Mouse (Mus musculus) CH12.LX (cell line): ENCODE data around the gene Yrdc. TPM values are rescaled to one million over a fixed set of nuclear protein-coding genes. Genes with fewer than 3 reads are reported as not detected.

Experiments used
- DNase-seq: peaks from one replicate; pipeline ENCODE4 v3.0.0-alpha.2; 2013; ENCODE audit errors: extremely low read depth
- H3K27ac ChIP-seq: 2 replicates; pipeline ENCODE4 v1.5.1; 2012; ENCODE audit warnings: low read depth, mild to moderate bottlenecking, control low read depth, moderate library complexity; ENCODE audit not compliant: insufficient read depth
- H3K27me3 ChIP-seq: replicated peaks from 2 replicates; pipeline ENCODE3; 2012; ENCODE audit warnings: inconsistent platforms
- H3K36me3 ChIP-seq, 2 experiments: replicated peaks in 1 of 2; 2 replicates each; pipeline versions ENCODE3 to v1.6.1; 2012; ENCODE audit warnings: inconsistent platforms in 1 of 2, low read length in 1 of 2, mild to moderate bottlenecking in 1 of 2, mixed read lengths in 1 of 2, moderate library complexity in 1 of 2; ENCODE audit not compliant: control insufficient read depth in 1 of 2, insufficient read depth in 1 of 2
- H3K4me1 ChIP-seq, 2 experiments: 2 replicates each; pipeline ENCODE4 v1.6.1; 2012; ENCODE audit warnings: inconsistent platforms in 1 of 2, moderate library complexity in 1 of 2; ENCODE audit not compliant: insufficient read depth in 2 of 2, control insufficient read depth in 1 of 2
- H3K4me2 ChIP-seq: 2 replicates; pipeline ENCODE4 v1.6.1; 2012; ENCODE audit warnings: low read depth, mild to moderate bottlenecking, control low read depth; ENCODE audit not compliant: poor library complexity, insufficient read depth, severe bottlenecking
- H3K4me3 ChIP-seq, 3 experiments: fragments of 150-350 bp in 1 of 3; sonication (generic) in 1 of 3; replicated peaks in 1 of 3; 2 replicates each; pipeline versions ENCODE3 to v1.5.1; 2011 to 2012; ENCODE audit warnings: low read depth in 2 of 3, low read length in 2 of 3, mild to moderate bottlenecking in 2 of 3, moderate library complexity in 2 of 3, control low read depth in 1 of 3, improper control_type of control experiment in 1 of 3, inconsistent platforms in 1 of 3, mixed read lengths in 1 of 3; ENCODE audit not compliant: poor library complexity in 1 of 3
- H3K79me2 ChIP-seq: replicated peaks from 2 replicates; pipeline ENCODE4 v1.6.1; 2012; ENCODE audit warnings: mild to moderate bottlenecking, moderate library complexity; ENCODE audit not compliant: control insufficient read depth, poor library complexity, insufficient read depth, severe bottlenecking; ENCODE audit errors: extremely low read depth
- H3K9ac ChIP-seq: 2 replicates; pipeline ENCODE4 v1.6.1; 2012; ENCODE audit warnings: low read depth, mild to moderate bottlenecking, control low read depth, moderate library complexity; ENCODE audit not compliant: insufficient read depth
- H3K9me3 ChIP-seq: replicated peaks from 2 replicates; pipeline ENCODE3; 2012; ENCODE audit warnings: low read length, inconsistent platforms, mixed read lengths
- CHD1 ChIP-seq: IDR thresholded peaks from 2 replicates; pipeline ENCODE4 v1.6.1; 2012; ENCODE audit warnings: low read depth, low read length, improper control_type of control experiment, inconsistent platforms
- CHD2 ChIP-seq: IDR thresholded peaks from 2 replicates; pipeline ENCODE4 v1.6.1; 2011; ENCODE audit warnings: low read length, improper control_type of control experiment
- CTCF ChIP-seq, 2 experiments: IDR thresholded peaks in 1 of 2; conservative IDR thresholded peaks in 1 of 2; 2 replicates each; pipeline ENCODE4 v1.5.1; 2011 to 2012; ENCODE audit warnings: low read depth in 2 of 2, low read length in 2 of 2, improper control_type of control experiment in 1 of 2, inconsistent platforms in 1 of 2, mild to moderate bottlenecking in 1 of 2, moderate library complexity in 1 of 2
- E2F4 ChIP-seq: IDR thresholded peaks from 2 replicates; pipeline ENCODE4 v1.6.1; 2011; ENCODE audit warnings: low read depth, low read length, improper control_type of control experiment; ENCODE audit not compliant: insufficient replicate concordance
- ELF1 ChIP-seq: IDR thresholded peaks from 2 replicates; pipeline ENCODE4 v1.6.1; 2014; ENCODE audit warnings: low read depth, mild to moderate bottlenecking, inconsistent platforms, low read length, improper control_type of control experiment
- EP300 ChIP-seq: IDR thresholded peaks from 2 replicates; pipeline ENCODE4 v1.6.1; 2011; ENCODE audit warnings: low read length, improper control_type of control experiment
- ETS1 ChIP-seq: conservative IDR thresholded peaks from 2 replicates; pipeline ENCODE4 v1.6.1; 2012; ENCODE audit warnings: low read depth, mild to moderate bottlenecking, inconsistent platforms, low read length, improper control_type of control experiment, moderate library complexity
- GABPA ChIP-seq: IDR thresholded peaks from 2 replicates; pipeline ENCODE4 v1.6.1; 2012; ENCODE audit warnings: low read depth, low read length, improper control_type of control experiment, inconsistent platforms; ENCODE audit not compliant: insufficient replicate concordance
- IRF4 ChIP-seq: IDR thresholded peaks from 2 replicates; pipeline ENCODE4 v1.6.1; 2014; ENCODE audit warnings: low read depth, mild to moderate bottlenecking, inconsistent platforms, low read length, improper control_type of control experiment
- MAZ ChIP-seq: IDR thresholded peaks from 2 replicates; pipeline ENCODE4 v1.6.1; 2012; ENCODE audit warnings: low read depth, mild to moderate bottlenecking, inconsistent platforms, low read length, improper control_type of control experiment, moderate library complexity
- PAX5 ChIP-seq: IDR thresholded peaks from 2 replicates; pipeline ENCODE4 v1.6.1; 2012; ENCODE audit warnings: low read length, inconsistent platforms, mixed read lengths
- RAD21 ChIP-seq: IDR thresholded peaks from 2 replicates; pipeline ENCODE4 v1.6.1; 2011; ENCODE audit warnings: low read depth, mild to moderate bottlenecking, low read length, improper control_type of control experiment, moderate library complexity
- RCOR1 ChIP-seq: conservative IDR thresholded peaks from 2 replicates; pipeline ENCODE4 v1.6.1; 2012; ENCODE audit warnings: low read depth, mild to moderate bottlenecking, inconsistent platforms, low read length, improper control_type of control experiment
- TBP ChIP-seq: conservative IDR thresholded peaks from 2 replicates; pipeline ENCODE4 v1.6.1; 2011; ENCODE audit warnings: low read depth, low read length, improper control_type of control experiment
- USF1 ChIP-seq: IDR thresholded peaks from 2 replicates; pipeline ENCODE4 v1.6.1; 2014; ENCODE audit warnings: low read depth, mild to moderate bottlenecking, inconsistent platforms, low read length, improper control_type of control experiment
- ZC3H11A ChIP-seq: IDR thresholded peaks from 2 replicates; pipeline ENCODE4 v1.6.1; 2012; ENCODE audit warnings: low read depth, mild to moderate bottlenecking, inconsistent platforms, low read length, improper control_type of control experiment
- ZKSCAN1 ChIP-seq: IDR thresholded peaks from 2 replicates; pipeline ENCODE4 v1.6.1; 2012; ENCODE audit warnings: low read depth, inconsistent platforms, low read length, improper control_type of control experiment, borderline replicate concordance
- ZMIZ1 ChIP-seq: IDR thresholded peaks from 2 replicates; pipeline ENCODE4 v1.6.1; 2012; ENCODE audit warnings: low read depth, mild to moderate bottlenecking, inconsistent platforms, low read length, improper control_type of control experiment
- dilution Hi-C: fragments of 300-500 bp; cut with MboI; formaldehyde crosslinking; loops from 2 replicates; pipeline ENCODE4 v1.14.3; 2020; ENCODE audit warnings: low sequenced_read_pairs; ENCODE audit not compliant: extremely low pct_unique_long_range_greater_than_20kb, extremely low pct_ligation_motif_present
- in situ Hi-C: fragments of 300-500 bp; cut with MboI; formaldehyde crosslinking; loops from 3 replicates; pipeline ENCODE4 v1.14.3; 2019; ENCODE audit warnings: low sequenced_read_pairs, low pct_ligation_motif_present, low pct_unique_long_range_greater_than_20kb, mixed read lengths
- polyA plus RNA-seq: library from polyadenylated mRNA; unstranded; fragments of >175 nt; gene quantifications from 2 replicates; pipeline ENCODE4 v1.2.1, GENCODE M21; 2012; ENCODE audit warnings: low read depth; ENCODE audit not compliant: insufficient read length
- total RNA-seq, 2 experiments: library from RNA; depleted of rRNA; stranded (reverse); fragments of 300-350 nt in 1 of 2; fragments of >200 nt in 1 of 2; gene quantifications; 2 replicates each; pipeline ENCODE4 v1.2.3; 2012 to 2014

Gene Yrdc
- total and polyA plus RNA-seq, 3 experiments = 86.8 to 160 (median 87.6) TPM

DNA sequence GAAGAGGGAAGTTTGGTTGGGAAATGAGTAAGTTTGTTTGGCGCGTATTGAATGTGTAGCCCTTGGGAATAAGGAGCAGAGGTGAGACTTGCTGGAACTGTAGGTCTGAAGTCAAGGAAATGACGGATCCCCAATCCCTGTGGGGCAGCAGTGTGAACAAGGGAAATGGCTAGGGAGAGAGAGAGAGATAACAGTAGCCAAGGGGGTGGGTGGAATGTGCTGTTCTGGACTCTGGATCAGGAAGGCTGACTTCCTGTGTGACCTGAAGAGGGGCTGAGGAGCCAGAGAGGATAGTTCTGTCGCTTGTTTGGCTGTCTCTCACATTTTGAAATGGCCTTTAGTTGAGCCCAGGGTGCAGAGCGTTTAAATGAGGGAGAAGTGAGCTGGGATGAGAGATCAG, 42.0 kb upstream of the Yrdc start:
- no peak overlapping the region for H3K27ac ChIP-seq
- dilution Hi-C loops = no loop called here
- no peak overlapping the region for H3K4me3 ChIP-seq
- H3K36me3 ChIP-seq = peaks cover 48 to 82% of the 10 kb centered on the region in 2 experiments
- H3K79me2 ChIP-seq = peaks cover 38% of the 10 kb centered on the region
- no peak overlapping the region for H3K4me2 ChIP-seq
- in situ Hi-C loops = loop anchor here (5.0 kb wide), 1 partner anchor 34 kb away; no protein-coding TSS in a partner anchor
- H3K4me1 ChIP-seq = peaks cover 4 to 61% of the 10 kb centered on the region in 2 experiments; a peak in 2 of 4 replicates
- no peak overlapping the region for H3K9ac ChIP-seq
- TF ChIP-seq PAX5 = no peak
- TF ChIP-seq ELF1 = no peak
- no peak for TF ChIP-seq TBP
- TF ChIP-seq CHD1 = no peak
- TF ChIP-seq E2F4 = no peak
- TF ChIP-seq RCOR1 = no peak
- no peak for TF ChIP-seq ETS1
- no peak for TF ChIP-seq USF1
- TF ChIP-seq RAD21 = no peak
- TF ChIP-seq CHD2 = no peak
- TF ChIP-seq GABPA = no peak
- H3K9me3 ChIP-seq = no peaks in the 10 kb centered on the region
- H3K27me3 ChIP-seq = no peaks in the 10 kb centered on the region
- DNase-seq = no peak

DNA sequence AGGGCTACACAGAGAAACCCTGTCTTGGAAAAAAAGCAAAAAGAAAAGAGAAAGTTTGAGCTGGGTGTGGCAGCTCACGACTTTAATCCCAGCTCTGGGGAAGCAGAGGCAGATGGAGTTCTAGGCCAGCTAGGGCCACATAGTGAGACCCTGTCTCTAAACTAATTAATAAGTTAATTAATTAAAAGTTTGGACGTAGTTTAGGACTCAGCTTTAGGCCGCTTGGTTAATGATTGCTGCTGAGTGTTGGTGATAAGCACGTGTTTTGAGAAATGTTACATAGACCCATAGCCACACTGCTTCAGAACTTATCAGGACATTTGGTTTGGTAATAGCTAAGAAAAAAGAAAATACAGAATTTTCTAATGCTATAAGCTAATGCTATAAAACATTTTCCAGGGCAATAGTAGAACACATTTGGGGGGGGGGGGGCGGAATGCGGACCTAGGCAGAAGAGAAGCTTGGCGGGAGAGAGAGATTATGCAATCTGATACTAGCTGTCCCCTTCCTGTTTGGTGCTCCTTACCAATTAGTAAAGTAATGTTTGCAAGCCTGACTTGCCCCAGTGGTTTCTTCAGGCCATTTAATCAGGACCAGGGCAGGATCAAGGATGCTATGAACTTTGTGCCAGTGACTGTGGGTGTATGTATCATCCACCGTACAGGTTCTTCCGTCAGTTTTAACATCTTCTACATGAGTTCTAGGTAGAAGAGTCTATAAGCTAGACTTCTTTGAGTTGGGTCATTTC, 41.2 kb upstream of the Yrdc start:
- peaks cover 34% of the 10 kb centered on the region for H3K79me2 ChIP-seq
- no peak for DNase-seq
- peaks cover 2 to 55% of the 10 kb centered on the region in 2 experiments; a peak in 2 of 4 replicates for H3K4me1 ChIP-seq
- dilution Hi-C loops = no loop called here
- no peak overlapping the region for H3K9ac ChIP-seq
- H3K27me3 ChIP-seq = no peaks in the 10 kb centered on the region
- H3K9me3 ChIP-seq = no peaks in the 10 kb centered on the region
- no peak for TF ChIP-seq RCOR1
- no peak for TF ChIP-seq CHD2
- TF ChIP-seq GABPA = no peak
- TF ChIP-seq MAZ = no peak
- no peak for TF ChIP-seq EP300
- TF ChIP-seq ZKSCAN1 = no peak
- no peak for TF ChIP-seq USF1
- no peak for TF ChIP-seq ZMIZ1
- TF ChIP-seq ZC3H11A = no peak
- no peak for TF ChIP-seq IRF4
- TF ChIP-seq TBP = no peak
- TF ChIP-seq CTCF (conservative IDR thresholded peaks at IDR 0.05 in 1 of 2, IDR thresholded peaks at IDR 0.05 in 1 of 2; ENCODE audit: low read depth in 2 of 2, low read length in 2 of 2) = no peak
- no peak for TF ChIP-seq E2F4
- TF ChIP-seq, all 38 proteins: peak for 0
- H3K36me3 ChIP-seq = peaks cover 47 to 85% of the 10 kb centered on the region in 2 experiments
- in situ Hi-C loops = loop anchor here (5.0 kb wide), 1 partner anchor 33 kb away; no protein-coding TSS in a partner anchor
- no peak overlapping the region for H3K27ac ChIP-seq
- H3K4me3 ChIP-seq = no peak overlapping the region
- no peak overlapping the region for H3K4me2 ChIP-seq
